Mouse (Mus musculus): ENCODE data around the gene Cfap45. TPM values are rescaled to one million over a fixed set of nuclear protein-coding genes. Genes with fewer than 3 reads are reported as not detected.

Cfap45 gene
- total RNA-seq (2023): 0.38 and 0.86 TPM in 2 replicates

GRCm38 (mm10) chr1:172520576-172521440 is at the start of gene Cfap45:
Gene Cfap45, plus strand, starts transcription at chr1:172520801.

DNA sequence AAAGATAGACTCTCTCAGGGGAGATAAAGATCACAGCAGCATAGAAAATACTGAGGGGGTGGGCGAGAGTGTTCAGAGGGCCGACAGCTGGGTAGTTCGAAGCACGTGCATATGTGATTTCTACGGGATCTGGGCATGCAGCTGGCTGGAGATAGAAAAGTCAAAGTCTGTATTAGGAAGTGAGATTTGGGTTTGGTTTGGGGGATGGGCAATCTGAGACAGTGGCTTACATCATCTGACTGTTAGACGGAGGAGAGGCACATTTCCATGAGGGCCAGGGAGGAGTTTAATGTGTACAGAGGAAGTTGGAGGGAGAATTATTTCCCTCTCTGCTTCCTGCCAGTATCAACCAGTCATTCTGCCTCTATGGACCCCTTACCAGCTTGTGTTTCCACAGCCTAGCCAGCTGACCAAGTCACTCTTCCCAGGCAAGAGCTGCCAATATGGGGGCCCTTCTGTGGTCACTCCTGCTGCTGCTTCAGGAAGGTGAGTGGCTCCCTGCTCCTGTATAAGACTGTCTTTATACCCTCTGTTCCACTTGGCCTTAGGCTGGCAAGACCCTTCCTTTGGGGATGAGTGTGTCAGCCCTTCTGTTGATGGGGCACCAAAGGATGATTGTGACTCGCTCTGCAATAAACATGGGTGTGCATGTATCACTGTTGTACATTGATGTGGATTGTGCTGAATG is 45.4 kb upstream of the Cfap45 start, which contains the start of gene Slamf9:
Gene Slamf9 (plus strand): TSS at position 305 of the 688 bp plus-strand sequence.

DNA sequence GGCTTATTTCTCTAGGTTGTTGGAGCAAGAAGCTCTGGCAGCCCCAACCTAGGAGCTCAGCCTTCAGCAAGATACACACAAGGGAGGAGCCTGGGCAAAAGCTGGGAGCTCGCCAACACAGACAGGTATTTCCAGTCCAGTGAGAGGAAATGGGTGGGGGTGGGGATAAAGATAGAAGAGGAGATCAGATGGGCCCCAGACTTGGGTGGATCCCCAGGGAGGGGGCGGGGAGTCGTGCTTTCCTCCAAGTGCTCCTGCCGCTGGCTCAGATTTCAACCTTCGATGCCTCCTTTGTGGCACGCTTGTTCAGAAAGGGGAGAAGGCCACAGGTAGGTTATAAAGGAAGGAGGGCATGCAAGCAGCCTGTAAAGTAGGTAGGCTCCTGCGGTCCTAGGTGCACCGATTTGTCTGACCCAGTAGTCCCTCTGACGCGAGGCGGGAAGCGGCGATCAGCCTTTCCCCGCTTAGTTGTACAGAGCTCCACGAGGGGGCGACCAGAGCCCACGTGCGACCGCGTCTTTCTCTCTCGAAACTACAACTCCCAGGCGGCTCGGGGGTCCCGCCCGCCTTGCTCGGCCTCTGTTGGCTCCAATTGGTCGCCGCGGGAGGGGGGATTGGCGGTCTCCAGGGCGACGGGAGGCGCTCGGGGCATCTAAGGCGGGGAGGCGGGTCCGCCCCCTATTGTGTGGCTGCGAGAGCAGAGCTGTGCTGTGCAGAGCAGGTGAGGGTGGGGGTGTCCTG is 38.9 kb upstream of the Cfap45 start, which contains the start of gene Igsf9:
Gene Igsf9 (plus strand): TSS at position 249 of the 741 bp plus-strand sequence.

GRCm38 (mm10) chr1:172499765-172500441 is 20.7 kb upstream of the Cfap45 start, which contains the start of gene Tagln2:
Gene Tagln2, plus strand, starts transcription at chr1:172500047.

GRCm38 (mm10) chr1:172555638-172556037 is 35.0 kb downstream of the Cfap45 start, which contains the start of gene Vsig8:
Gene Vsig8, plus strand, starts transcription at chr1:172555938.

GRCm38 (mm10) chr1:172590385-172590784 is 69.8 kb downstream of the Cfap45 start, which contains the start of gene Slamf8:
Gene Slamf8, minus strand, starts transcription at chr1:172590568.

Other genes with a start within 250 kb of the Cfap45 start
- not detected in 2 replicates for gene Atp1a2, start 222.7 kb upstream of the Cfap45 start, total RNA-seq (2023)
- not detected in 2 replicates for gene Kcnj9, start 191.5 kb upstream of the Cfap45 start, total RNA-seq (2023)
- 2.7 and 2.9 TPM in 2 replicates for gene Kcnj10, start 179.6 kb upstream of the Cfap45 start, total RNA-seq (2023)
- gene Pigm, start 144.3 kb upstream of the Cfap45 start, total RNA-seq (2023): 15.5 and 19.6 TPM in 2 replicates
- 0.35 and 0.41 TPM in 2 replicates for gene Slamf9, start 45.4 kb upstream of the Cfap45 start, total RNA-seq (2023)
- 0.48 TPM in 1 of 2 replicates, not detected in the other for gene Igsf9, start 39.0 kb upstream of the Cfap45 start, total RNA-seq (2023)
- 175 and 215 TPM in 2 replicates for gene Tagln2, start 20.8 kb upstream of the Cfap45 start, total RNA-seq (2023)
- gene Vsig8, start 35.1 kb downstream of the Cfap45 start, total RNA-seq (2023): not detected in 2 replicates
- gene Slamf8, start 69.8 kb downstream of the Cfap45 start, total RNA-seq (2023): 0.76 and 2.4 TPM in 2 replicates
- gene Fcrl6, start 81.8 kb downstream of the Cfap45 start, total RNA-seq (2023): not detected in 2 replicates
- gene Dusp23, start 112.2 kb downstream of the Cfap45 start, total RNA-seq (2023): 1.0 and 2.0 TPM in 2 replicates
- gene Crp, start 177.3 kb downstream of the Cfap45 start, total RNA-seq (2023): not detected in 2 replicates

Measured in neutrophil, adult 65 days (primary cell).